Mouse (Mus musculus) heart, postnatal 4 days (tissue): ENCODE measurements at regions not wholly inside any gene's neighbourhood (a gene's known extent, or its start where the extent isn't known, plus 50 kb on each side); places are given as distances from the start of the nearest gene placed in this dataset.

Experiments
- DNase-seq: peaks from one replicate; pipeline ENCODE4 v3.0.0; 2021

DNA sequence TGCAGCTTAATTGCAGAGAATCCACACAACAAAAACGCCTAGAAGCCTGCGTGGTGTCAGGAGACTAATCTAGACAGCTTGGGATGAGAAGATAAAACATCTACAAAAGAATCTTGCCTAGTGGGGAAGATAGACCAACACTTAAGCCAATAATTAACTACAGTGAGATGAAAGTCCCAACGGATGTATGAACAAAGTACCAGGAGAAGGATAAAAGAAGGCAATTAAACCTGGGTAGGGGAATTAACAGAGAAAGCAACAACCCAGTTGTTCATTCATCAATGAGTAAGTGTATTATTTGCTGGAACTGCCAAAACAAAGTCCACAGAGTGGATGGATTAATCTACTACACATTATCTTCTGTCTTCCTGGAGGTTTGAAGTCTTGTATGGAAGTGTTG, 99.8 kb downstream of the Olfm4 start:
- DNase-seq = no peak

DNA sequence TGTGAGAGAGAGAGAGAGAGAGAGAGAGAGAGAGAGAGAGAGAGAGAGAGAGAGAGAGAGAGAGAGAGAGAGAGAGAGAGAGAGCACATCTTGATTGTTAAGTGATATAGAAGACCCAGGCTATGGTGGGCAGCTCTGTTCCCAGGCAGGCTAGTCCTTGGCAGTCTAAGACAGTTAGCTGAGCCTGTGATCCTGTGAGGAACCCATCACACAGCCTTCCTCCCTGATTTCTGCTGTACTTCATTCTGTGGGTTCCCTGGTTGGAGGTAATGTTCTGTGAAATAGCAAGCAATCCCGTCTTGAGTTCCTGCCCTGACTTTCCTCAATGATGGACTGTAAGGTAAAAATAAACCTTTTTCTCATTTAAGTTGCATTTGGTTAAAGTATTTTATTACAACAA, 113.4 kb downstream of the Olfm4 start:
- no peak for DNase-seq

- DNase-seq = no peak
Observed at GRCm38 (mm10) chr14:80113115-80113687, 129.3 kb downstream of the Olfm4 start.

DNA sequence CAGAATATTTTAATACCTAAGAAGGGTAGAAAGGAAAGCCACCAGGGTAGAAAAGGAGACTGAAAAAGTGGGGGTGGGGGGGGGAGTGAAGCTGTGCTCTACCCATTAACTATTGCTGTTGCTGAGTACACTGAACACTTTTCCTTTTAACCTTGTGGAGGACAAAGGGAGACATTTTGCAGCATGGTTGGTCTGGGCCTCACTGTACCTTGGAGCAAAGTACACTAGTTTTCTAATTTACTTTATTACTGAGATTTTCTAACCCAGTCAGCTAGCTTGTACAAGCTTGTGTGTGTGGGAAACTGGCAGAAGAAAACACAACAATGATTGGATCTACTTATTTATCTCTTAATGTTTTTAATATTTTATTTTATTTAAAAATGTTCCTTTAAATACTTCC, 130.4 kb downstream of the Olfm4 start:
- DNase-seq = no peak

- no peak for DNase-seq
Observed at GRCm38 (mm10) chr14:80125156-80125555, 141.3 kb downstream of the Olfm4 start.

- no peak for DNase-seq
Observed at GRCm38 (mm10) chr14:80128181-80128580, 144.3 kb downstream of the Olfm4 start.

GRCm38 (mm10) chr14:80137541-80137940, 153.7 kb downstream of the Olfm4 start:
- DNase-seq = no peak

DNA sequence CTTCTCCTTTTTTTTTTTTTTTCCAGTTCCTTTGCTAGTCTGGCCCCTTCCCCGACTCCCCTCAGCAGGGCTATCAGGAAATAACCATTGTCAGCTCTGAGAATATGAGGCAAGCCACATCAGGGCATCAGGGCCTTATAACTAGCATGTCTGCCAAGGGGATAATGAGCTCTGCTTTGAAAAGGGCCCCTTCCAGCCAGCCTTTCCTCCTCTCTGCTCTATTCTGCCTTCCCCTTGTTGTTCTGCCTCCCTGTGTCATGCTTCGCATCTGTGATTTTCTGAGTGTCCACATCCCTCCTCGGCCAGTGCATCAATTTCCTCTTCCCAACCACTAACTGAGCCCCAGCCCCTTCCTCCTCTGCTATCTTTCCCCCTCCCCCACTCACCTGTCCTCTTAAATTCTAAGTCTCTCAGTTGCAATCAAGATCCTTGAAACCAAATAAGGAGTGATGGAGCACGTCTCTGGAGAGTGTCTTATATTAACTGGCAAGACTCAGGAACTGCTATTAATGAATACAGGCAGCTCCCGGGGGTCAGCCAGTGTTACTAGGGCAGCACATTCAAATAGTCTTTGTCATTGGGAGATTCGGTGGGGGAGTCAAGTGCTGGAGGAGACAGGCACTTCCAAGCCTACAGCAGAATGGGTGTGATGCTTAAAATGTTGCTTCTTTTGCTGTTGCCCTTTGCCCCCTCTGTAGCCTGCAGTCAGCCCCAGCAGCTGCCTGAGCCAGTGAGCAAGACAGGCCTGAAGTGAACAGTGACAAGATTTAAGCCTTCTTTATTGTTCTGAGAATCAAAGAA, 155.3 kb downstream of the Olfm4 start:
- no peak for DNase-seq

- DNase-seq = peak; percentile 71
Observed at GRCm38 (mm10) chr14:80157002-80157401, 173.1 kb downstream of the Olfm4 start.

- DNase-seq = no peak
Observed at GRCm38 (mm10) chr14:80169211-80169610, 185.3 kb downstream of the Olfm4 start.

DNA sequence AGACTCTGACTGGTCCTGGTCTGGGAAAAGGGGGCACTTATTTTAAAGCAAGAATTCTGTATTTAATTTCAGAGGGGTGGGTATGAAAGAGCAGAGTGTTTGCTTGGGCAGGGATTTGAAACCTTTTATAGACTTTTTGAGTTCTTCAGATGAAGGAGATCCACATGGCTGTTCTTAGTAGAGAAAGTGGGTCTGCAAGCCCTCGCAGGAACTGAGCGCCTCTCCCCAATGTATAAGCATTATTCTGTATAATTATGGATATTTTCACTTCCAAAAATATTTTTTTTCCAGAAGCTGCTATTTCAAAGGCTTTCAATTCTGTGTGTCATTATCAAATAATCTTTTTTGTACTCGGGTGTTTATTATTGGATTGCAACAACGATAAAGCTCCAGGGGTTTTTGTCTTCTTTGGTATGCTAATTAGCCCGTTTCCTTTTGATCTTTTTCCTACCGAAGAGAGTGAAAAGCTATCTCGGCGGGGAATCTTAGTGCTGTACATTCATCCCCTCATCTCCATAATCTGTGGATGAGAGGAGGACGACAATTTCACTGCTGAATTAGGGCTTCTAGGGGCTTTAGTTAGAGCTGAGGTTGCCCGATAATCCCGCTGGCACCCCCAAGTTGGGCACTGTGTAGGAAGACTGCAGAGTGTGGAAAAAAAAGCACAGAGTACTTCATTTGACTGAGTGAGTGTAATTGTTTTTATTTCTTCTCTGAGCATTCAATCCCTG, 186.7 kb downstream of the Olfm4 start:
- no peak for DNase-seq

GRCm38 (mm10) chr14:80172799-80173484, 189.1 kb downstream of the Olfm4 start:
- DNase-seq = no peak

DNA sequence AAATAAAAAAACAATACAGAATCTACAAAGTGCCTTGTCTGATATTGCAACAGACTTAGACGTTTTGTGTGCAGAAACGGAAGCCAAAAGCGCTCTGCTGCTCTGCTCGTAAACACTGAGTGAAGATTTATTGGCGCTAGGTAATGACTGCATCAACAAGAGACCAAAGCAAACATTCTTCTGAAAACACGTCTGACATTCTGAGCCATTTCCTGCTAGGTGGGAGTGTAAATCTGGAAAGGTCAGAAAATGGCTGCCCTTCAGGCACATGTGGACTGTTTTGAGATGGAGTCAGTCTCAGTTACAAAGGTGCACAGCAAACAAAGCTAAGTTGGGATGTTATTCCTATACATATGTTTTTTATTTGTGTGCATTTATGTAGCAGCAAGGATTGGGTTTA, 192.6 kb downstream of the Olfm4 start:
- no peak for DNase-seq

DNA sequence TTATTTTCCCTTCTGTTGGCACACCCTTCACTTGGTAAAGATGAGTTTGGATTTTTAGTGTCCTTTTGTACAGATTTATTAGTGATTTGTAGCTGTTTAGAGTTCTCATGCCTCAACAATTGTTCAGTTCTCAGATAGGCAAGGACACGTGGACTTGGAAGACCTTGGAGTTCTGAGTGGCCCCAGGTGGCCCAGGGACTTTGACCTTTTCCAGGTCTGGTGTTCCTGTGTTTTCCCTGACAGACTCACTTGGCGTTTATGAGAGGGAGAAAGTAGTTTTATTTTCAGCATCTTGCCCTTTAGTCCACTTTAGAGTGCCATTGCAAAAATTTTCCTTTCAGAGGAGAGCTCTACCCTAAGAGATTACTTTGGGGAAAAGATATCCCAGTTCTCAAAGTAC, 211.2 kb downstream of the Olfm4 start:
- DNase-seq = no peak

GRCm38 (mm10) chr14:80212916-80213315, 229.0 kb downstream of the Olfm4 start:
- no peak for DNase-seq

- no peak for DNase-seq
Observed at GRCm38 (mm10) chr14:80213666-80214065, 229.8 kb downstream of the Olfm4 start.

- DNase-seq = peak; percentile 78
Observed at GRCm38 (mm10) chr14:80215960-80216552, 232.2 kb downstream of the Olfm4 start.

DNA sequence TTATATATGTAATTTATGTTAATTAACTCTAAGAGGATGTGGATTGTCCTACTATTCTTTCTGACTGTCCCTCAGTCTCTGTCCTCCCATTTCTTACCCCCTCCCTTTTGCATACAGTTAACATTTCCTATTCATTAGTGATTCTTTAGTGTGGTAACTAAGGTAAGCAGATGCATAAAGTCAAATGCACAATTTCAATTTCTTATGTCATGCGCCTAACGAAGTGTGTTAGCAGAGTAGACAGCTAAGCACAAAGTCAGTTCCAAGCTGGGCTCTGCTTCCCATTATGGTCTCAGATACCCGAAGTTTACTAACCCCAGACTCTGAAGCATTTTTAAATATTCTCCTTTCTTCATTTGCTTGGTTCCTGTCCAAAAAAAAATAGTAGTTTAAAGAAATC, 248.2 kb downstream of the Olfm4 start:
- no peak for DNase-seq

DNA sequence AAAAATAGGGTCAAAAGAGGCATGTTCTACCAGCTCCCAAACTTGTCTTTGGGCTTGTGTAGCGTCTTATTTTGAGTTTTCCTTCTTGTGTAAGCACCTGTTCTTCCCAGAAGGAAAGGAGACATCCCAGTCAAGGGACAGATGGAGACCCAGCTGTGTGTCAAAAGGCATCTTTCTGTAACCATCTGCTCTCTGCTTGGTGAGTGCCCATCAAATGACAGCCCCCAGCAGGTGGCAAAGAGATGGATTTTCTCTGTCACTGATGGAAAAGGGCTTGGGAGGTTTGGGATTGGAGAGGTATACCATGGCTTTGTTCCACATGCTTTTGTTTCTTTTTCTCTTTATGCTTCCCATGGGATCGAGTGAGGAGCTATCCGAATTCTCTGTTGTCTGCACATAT, 249.1 kb downstream of the Olfm4 start:
- DNase-seq = no peak

- DNase-seq = no peak
Observed at GRCm38 (mm10) chr14:80237136-80237535, 253.3 kb downstream of the Olfm4 start.

GRCm38 (mm10) chr14:80237552-80237951, 253.7 kb downstream of the Olfm4 start:
- DNase-seq = no peak

DNA sequence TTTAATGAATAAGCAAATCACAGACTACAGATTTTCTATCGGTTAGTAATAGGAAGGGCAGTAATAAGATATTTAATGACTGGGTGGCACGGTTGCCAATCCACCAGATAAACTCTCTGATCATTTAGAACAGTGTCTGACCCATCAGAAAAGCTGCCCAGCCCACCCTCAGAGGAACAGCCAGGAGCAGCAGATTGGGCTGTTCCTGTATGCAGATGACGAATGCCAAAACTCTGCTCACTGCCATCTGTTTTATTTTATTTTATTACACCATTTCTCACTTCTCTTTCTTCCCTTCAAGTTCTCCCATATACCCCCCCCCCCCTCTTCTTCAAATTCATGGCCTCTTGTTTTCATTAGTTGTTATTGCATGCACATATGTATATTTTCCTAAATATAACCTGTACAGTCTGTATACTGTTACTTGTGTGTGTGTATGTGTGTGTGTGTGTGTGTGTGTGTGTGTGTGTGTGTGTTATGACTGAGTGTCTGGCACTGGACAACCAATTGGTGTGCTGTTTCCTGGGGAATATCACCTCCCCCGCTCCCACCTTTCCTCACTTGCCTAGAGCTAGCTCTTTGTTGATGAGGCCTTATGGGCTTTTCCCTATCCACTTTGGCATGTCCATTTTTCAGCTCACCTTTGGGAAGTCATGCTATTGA, 260.9 kb downstream of the Olfm4 start:
- no peak for DNase-seq
